Comparison of ENCODE assay signal across 10 mouse cellular contexts in the genomic region with DNA sequence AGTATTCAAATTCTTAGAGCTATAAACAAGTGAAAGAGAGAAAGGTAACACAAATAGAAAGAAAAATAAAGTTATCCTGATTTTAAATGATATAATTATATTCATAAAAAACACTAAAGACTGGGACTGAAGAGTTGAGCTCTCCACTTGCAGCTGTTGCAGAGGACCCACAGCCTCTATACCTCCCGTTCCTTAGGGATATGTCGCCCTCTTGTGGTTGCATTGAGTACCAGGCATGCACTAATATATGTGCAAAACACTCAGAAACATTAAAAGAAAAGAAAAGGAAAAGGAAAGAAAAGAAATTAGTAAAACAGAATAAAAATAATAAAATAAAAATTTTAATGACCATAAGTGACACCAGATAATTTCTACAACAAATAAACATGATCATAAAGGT.
A peak's percentile ranks its signal among the peaks of the same experiment; 100 is the strongest.
DNase-seq lines count a peak whose midpoint lies in the region; ATAC-seq and TF ChIP-seq lines count a peak whose summit lies in the region.
"Had no signal": no experiment of that assay in that cellular context is flagged by ENCODE, and none has a peak within 500 bp of the region (broad histone marks: within the 10 kb centered on the region; RNA-seq: fewer than 3 reads in every experiment).

No protein-coding gene starts in this region.

- H3K36me3 ChIP-seq in hindbrain, embryonic 11.5 days (ENCODE audit: control insufficient read depth, insufficient read depth, low read length): no peaks in the 10 kb centered on the region
- no peaks in the 10 kb centered on the region for H3K36me3 ChIP-seq in hindbrain, embryonic 13.5 days
- no peaks in the 10 kb centered on the region for H3K36me3 ChIP-seq in ES-Bruce4 (ENCODE audit: control insufficient read depth, insufficient read depth, low read length, poor library complexity, severe bottlenecking)
- H3K36me3 ChIP-seq: limb, embryonic 15.5 days had no signal

- no peak overlapping the region for H3K27ac ChIP-seq in hindbrain, embryonic 11.5 days (ENCODE audit: low read depth, low read length)
- no peak overlapping the region for H3K27ac ChIP-seq in hindbrain, embryonic 13.5 days
- H3K27ac ChIP-seq in ES-Bruce4 (ENCODE audit: insufficient read depth, low read length): no peak overlapping the region
- H3K27ac ChIP-seq: limb, embryonic 15.5 days had no signal

- TF ChIP-seq CTCF in ES-Bruce4 (IDR thresholded peaks at IDR 0.05; ENCODE audit: low read depth, low read length): peak; percentile 51

- no peak for TF ChIP-seq EP300 in ES-Bruce4 (IDR thresholded peaks at IDR 0.05; ENCODE audit: insufficient read depth, low read depth, low read length)

- no peaks in the 10 kb centered on the region for H3K9me3 ChIP-seq in hindbrain, embryonic 11.5 days (ENCODE audit: control insufficient read depth, low read length)
- peaks cover 17% of the 10 kb centered on the region; the same call in 1 of the 2 replicates for H3K9me3 ChIP-seq in hindbrain, embryonic 13.5 days
- H3K9me3 ChIP-seq in ES-Bruce4 (replicated peaks; ENCODE audit: control insufficient read depth, insufficient read depth, low read length, poor library complexity, severe bottlenecking): no peaks in the 10 kb centered on the region
- H3K9me3 ChIP-seq: limb, embryonic 15.5 days had no signal

- DNase-seq in hindbrain, embryonic 11.5 days (ENCODE audit: low spot score): peak; percentile 46
- DNase-seq in 3T3-L1 (ENCODE audit: low read depth, low spot score): peak; percentile 66
- peak; percentile 62 for DNase-seq in embryo, embryonic 11 days
- DNase-seq in lung, postnatal 25 days (ENCODE audit: low spot score): peak; percentile 28
- no peak for DNase-seq in left cerebral cortex, adult 8-10 months (ENCODE audit: low spot score in 2 of 2)

- no peak overlapping the region for H3K4me3 ChIP-seq in hindbrain, embryonic 11.5 days (ENCODE audit: low read depth, low read length)
- H3K4me3 ChIP-seq in hindbrain, embryonic 13.5 days: no peak overlapping the region
- no peak overlapping the region for H3K4me3 ChIP-seq in ES-Bruce4 (ENCODE audit: low read depth, low read length)
- H3K4me3 ChIP-seq: erythroblast, embryonic 14.5 days; limb, embryonic 15.5 days had no signal

- H3K9ac ChIP-seq in hindbrain, embryonic 11.5 days (ENCODE audit: low read depth, low read length): no peak overlapping the region
- H3K9ac ChIP-seq in hindbrain, embryonic 13.5 days: no peak overlapping the region
- no peak overlapping the region for H3K9ac ChIP-seq in ES-Bruce4 (ENCODE audit: low read depth, poor library complexity, severe bottlenecking)
- H3K9ac ChIP-seq: limb, embryonic 15.5 days had no signal

- H3K27me3 ChIP-seq in hindbrain, embryonic 11.5 days (ENCODE audit: control insufficient read depth, insufficient read depth, low read length): no peaks in the 10 kb centered on the region
- H3K27me3 ChIP-seq in hindbrain, embryonic 13.5 days: no peaks in the 10 kb centered on the region
- H3K27me3 ChIP-seq in ES-Bruce4 (ENCODE audit: control insufficient read depth, insufficient read depth, low read length, poor library complexity, severe bottlenecking): no peaks in the 10 kb centered on the region
- H3K27me3 ChIP-seq: limb, embryonic 15.5 days had no signal

- no peak for TF ChIP-seq POLR2A in ES-Bruce4 (IDR thresholded peaks at IDR 0.05; ENCODE audit: insufficient read depth, low read length)

- no peak overlapping the region for H3K4me2 ChIP-seq in hindbrain, embryonic 11.5 days (replicated peaks; ENCODE audit: low read depth, low read length)
- H3K4me2 ChIP-seq in hindbrain, embryonic 13.5 days: no peak overlapping the region
- H3K4me2 ChIP-seq: limb, embryonic 15.5 days had no signal

- ATAC-seq in hindbrain, embryonic 11.5 days (ENCODE audit: low FRiP score): no peak
- no peak for ATAC-seq in hindbrain, embryonic 13.5 days (ENCODE audit: low FRiP score)
- no peak for ATAC-seq in frontal cortex, adult (ENCODE audit: low TSS enrichment)

- no peaks in the 10 kb centered on the region for H3K4me1 ChIP-seq in hindbrain, embryonic 11.5 days (replicated peaks; ENCODE audit: control insufficient read depth, insufficient read depth, low read length)
- H3K4me1 ChIP-seq in hindbrain, embryonic 13.5 days (replicated peaks): no peaks in the 10 kb centered on the region
- H3K4me1 ChIP-seq in ES-Bruce4 (ENCODE audit: control insufficient read depth, insufficient read depth, low read length): no peaks in the 10 kb centered on the region
- H3K4me1 ChIP-seq: limb, embryonic 15.5 days had no signal

- WGBS in hindbrain, embryonic 11.5 days: 17% methylated on average over 2 of the region's 2 CpGs
- 11% methylated on average over 2 of the region's 2 CpGs for WGBS in hindbrain, embryonic 13.5 days

Comparison
In these comparisons a context has a peak if more than half of its experiments do, and no peak if none do; other contexts are left out.
1. DNase-seq: peak in hindbrain, embryonic 11.5 days (single experiment), 3T3-L1 (single experiment), embryo, embryonic 11 days (single experiment) and lung, postnatal 25 days (single experiment); none in left cerebral cortex, adult 8-10 months (0 of 2).